Mouse (Mus musculus) lung, postnatal 25 days (tissue): ENCODE data around the gene H2-D1.
"Not testable (repeated sequence)": the region's sequence is repeated elsewhere in the genome, so short reads cannot be mapped to it uniquely, and the experiment has no call there.

Source experiments
- DNase-seq: peaks from one replicate; pipeline ENCODE4 v3.0.0; 2022; ENCODE audit warnings: low spot score

The H2-D1 gene

GRCm38 (mm10) chr17:35262664-35263522 lies at the start of gene H2-D1:
H2-D1 (plus strand) TSS chr17:35262730.
- peak; percentile 99 for DNase-seq

DNA sequence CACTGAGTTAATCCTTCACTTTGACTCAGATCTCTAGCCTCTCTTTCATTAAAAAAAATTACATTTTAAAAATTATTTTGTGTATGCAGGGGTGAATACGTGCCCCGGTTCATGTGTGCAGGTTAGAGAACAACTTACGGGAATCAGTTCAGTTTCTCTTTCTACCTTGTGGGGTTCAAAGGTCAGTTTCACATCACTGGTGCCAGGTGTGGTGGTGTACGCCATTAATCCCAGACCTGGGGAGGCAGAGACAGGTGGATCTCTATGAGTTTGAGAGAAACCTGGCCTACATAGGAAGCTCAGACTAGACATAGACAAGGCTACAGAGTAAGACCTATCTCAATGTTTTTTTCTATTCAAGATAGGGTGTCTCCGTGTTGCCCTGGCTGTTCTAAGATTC lies 49.5 kb upstream of the H2-D1 start:
- DNase-seq, result no peak

DNA sequence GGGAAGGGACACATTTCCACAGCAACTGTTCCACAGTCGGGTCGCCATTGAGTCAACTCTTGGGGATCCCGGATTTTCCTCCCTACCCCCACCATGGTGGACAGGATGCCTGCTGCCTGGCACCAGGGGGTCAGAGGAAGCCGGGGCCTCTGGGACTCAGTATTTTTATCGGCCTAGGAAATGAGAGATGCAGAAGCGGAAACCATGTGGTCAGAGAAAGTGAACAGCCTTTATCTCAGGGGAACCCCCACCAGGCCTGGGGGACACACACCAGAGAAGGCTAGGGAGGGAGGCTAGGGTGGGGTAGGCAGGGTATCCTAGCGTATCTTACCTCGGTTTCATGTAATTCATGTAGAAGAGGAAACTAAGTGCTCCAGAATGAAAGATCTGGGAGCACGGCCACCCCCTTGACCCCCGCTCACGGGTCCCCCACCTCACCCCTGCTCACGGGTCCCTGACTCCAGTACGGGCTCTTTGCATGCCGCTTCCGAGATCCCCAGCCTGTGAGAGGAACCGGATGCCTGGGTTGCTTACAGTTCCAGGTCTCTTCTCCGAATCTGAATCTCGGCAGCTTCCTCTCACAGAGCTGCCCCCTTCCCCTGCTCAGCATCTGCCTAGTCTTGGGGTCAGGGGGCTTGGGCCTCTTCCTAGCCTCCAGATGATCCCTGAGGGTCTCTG lies 43.9 kb upstream of the H2-D1 start:
- DNase-seq, result peak; percentile 65

DNA sequence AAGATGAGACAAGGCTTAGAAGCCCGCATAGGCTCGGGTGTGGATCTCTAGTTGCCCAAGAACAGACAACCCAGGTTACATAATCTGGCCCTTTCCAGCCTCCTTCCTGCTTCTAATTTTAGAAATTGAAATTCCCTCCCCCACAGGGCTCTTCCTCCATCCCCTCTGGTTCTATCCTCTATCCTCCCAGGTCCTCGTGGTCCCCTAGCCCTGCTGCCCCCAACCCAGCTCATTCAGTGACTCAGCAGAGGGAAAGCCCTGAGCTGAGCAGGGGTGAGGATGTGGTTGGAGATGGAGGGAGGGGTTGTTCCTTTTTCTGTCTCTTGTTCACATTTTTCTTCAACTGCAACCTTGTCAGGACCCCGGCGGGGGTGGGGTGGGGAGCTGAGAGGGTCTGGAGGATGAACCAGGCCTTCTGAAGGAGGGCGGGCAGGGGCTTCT lies 42.9 kb upstream of the H2-D1 start:
- DNase-seq, result no peak

GRCm38 (mm10) chr17:35220156-35220952 lies 42.2 kb upstream of the H2-D1 start, which contains the start of gene Gm16181:
Gm16181 (plus strand) TSS chr17:35220834.
- no peak for DNase-seq

DNA sequence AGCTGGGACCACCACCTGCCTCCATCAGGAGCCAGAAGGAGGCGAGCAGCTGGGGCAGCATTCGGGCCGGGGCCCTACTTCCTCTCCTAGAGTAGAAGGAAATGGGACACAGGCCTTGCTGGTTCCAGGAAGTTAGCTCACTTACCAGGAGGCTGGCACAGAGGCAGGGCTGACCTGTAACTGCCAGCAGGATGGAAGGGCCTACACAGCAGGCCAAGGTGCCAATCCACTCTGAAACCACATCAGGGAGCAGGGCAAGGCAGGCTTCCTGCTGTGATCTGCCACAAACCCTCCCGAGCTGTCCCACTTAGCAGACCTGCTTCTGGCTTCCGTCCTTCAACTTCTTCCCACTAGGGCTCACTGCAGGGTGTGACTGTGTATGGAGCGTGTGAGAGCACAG lies 40.2 kb upstream of the H2-D1 start:
- DNase-seq, result no peak

DNA sequence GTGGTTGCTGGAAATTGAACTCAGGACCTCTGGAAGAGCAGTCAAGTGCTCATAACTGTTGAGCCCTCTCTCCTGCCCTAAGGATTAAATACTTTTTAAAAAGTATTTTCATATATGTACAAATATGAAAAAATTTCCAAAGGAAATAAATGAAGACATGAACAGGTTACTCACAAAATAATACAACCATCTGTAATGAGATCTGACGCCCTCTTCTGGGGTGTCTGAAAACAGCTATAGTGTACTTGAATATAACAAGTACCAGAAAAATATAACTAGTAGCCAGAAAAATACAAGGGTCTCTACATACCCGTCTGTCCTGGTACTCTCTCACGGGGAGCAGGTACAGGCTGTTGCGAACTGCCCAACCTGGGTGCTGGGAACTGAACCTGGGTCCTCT lies 37.9 kb upstream of the H2-D1 start:
- no peak for DNase-seq

DNA sequence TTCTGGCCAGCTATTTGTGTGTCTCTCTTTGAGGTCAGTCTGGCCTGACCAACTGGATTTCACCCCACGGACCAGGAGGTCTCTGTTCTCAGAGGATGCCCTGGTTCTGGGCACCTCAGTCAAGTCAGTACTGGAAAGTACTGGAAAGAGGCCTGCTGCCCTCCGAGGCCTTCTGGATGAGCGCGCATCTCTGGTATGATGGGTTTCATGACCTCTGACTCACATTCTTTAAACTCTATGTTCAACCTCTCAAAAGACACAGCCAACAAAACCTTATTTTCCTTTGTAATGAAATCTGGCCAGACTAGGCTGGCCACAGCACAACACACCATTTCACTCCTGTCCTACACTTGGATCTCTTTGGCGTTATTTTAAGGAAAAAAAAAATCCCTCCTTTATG lies 37.1 kb upstream of the H2-D1 start:
- no peak for DNase-seq

- no peak for DNase-seq
These were observed 35.9 kb upstream of the H2-D1 start for GRCm38 (mm10) chr17:35226561-35227046.

DNA sequence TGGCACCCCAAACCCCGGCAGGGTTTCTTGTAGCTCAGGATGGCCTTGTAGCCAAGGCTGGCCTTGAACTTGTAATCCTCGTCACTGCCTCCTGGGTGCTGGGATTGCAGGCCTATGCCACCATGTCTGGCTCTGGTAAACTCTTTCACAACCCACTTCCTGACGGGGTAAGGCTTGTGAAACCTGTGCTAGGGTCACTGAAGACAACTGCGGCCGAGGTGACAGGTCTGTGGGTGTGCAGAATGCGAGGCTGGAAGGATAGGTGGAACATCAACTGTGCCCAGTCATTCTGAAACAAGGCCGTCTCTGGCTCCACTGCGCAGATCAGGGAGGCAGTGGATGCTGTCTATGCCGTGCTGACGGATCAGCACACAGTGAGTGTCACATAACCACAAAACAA lies 31.5 kb upstream of the H2-D1 start:
- no peak for DNase-seq

GRCm38 (mm10) chr17:35232043-35232442 lies 30.5 kb upstream of the H2-D1 start:
- DNase-seq, result peak; percentile 86

- DNase-seq, result no peak
These were observed 29.9 kb upstream of the H2-D1 start for GRCm38 (mm10) chr17:35232659-35233058.

DNA sequence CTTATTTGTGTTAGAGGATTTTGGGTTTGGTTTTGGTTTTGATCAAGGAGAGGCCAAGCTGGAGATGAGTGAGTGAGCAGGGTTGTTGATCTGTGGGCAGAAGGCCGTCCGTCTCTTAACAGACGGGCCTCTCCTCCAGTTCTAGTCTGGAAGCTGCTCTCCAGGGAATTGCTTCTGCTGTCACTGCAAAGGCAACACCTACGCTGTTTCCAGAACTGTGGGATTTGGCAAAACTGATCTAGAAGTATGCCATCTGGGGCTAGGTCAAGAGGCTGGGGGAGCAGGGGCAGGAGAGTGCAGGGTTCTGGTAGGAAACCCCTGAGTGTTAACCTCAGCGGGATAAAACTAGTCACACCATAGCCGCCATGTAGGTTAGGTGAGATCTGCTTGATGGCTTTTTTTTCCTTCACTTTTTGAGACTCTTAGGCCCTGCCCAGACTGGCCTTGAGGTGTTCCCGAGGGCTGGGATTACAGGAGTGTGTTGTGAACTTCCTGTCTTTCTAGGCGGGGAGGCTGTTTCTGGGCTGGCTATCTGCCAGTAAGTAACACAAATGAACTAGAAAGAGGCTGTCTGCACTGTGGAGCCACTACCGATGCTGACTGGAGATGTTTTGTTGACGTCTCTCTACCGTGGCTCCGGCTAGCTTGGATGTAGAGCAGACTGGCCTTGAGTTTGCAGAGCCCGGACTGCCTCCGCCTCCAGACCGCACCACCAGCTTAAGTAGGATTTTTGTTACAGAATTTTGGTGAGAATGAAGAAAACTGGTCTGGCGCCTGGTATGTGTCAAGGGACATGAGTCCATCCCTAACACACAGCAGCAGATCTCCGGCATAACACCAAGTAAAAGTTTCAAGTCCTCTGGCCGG lies 29.2 kb upstream of the H2-D1 start, which contains the start of gene Atp6v1g2:
Gene Atp6v1g2, plus strand, starts transcription at position 547 of the 867 bp plus-strand sequence.
- no peak for DNase-seq

DNA sequence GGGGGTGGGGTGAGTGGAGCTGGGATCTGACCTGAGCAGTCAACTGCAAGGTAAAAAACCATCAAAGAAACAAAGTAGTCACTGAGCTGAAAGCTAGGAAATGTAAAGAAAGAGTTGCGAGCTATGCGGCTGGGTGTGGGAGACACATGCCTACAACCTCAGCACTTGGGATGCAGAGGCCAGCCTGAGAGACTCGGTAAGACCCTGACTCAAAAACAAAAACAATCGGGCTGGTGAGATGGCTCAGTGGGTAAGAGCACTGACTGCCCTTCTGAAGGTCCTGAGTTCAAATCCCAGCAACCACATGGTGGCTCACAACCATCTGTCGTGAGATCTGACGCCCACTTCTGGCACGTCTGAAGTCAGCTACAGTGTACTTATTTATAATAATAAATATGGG lies 28.4 kb upstream of the H2-D1 start:
- not testable (repeated sequence) for DNase-seq

GRCm38 (mm10) chr17:35234903-35235302 lies 27.6 kb upstream of the H2-D1 start:
- DNase-seq, result no peak

- peak; percentile 96 for DNase-seq
These were observed 26.7 kb upstream of the H2-D1 start, which contains the start of gene Nfkbil1 for GRCm38 (mm10) chr17:35235614-35236389. Nfkbil1 (minus strand) TSS chr17:35235792.

DNA sequence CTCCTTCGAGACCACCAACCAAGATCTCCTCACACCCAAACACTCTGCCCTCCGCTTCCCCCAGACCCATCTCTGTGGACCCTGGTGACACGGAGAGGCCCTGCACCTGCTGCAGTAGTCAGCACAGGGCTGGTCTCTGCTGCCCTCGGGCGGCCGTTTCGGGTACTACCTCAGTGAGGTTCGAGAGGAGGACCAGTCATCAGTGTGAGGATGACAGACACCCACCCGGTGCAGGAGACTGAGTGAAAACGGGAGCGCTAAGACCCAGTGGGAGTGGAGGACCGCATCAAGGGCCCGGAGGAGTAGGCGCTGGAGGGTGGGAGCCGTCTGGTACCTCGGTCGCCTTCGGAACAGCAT lies 26.2 kb upstream of the H2-D1 start:
- DNase-seq, result peak; percentile 95

DNA sequence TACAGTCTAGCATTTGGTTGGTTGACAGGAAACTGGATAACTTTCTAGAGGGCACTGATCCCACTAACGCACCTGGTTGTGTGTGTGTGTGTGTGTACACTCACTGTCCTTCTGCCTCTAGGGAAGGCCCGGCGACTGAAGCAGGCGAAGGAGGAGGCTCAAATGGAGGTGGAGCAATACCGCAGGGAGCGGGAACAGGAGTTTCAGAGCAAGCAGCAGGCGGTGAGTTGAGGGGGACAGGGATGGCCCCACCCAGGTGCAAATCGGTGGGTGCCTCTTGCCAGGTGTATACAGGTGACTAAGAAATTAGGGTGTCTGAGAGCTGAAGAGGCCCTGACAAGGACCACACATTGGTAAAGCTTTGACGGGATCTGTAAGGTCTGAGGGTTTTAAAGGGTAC lies 25.5 kb upstream of the H2-D1 start:
- DNase-seq, result no peak

DNA sequence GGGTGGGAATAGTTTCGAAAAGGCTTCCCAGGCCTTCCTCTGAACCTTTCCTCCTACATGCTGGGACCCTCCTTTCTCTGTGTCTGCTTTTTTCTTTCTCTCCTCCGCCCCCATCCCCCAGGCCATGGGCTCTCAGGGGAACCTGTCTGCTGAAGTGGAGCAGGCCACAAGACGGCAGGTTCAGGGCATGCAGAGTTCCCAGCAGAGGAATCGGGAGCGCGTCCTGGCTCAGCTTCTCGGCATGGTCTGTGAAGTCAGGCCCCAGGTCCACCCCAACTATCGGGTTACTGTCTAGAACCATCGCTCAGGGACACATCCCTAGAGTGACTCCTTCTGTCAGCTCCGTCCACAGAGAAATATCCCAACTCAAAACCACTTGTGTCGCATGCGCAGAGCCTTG lies 25.0 kb upstream of the H2-D1 start:
- DNase-seq, result no peak

DNA sequence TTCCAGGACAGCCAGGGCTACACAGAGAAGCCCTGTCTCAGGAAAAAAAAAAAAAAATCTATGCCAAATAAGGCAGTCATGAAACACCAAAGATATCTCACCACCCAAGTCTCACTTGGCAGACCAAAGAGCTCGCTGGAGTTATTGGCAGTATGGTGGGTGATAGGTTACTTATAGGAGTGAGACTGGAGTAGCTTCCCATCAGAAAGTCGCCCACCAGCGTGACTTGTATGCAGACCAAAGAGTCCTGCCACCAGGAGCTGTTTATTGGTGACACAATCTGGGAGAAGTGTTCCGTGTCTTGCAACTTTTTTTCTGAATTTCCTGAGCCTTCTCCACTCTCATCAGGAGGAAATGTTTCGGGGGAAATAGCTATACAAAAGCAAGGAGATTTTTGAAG lies 22.8 kb upstream of the H2-D1 start:
- no peak for DNase-seq
